Mouse (Mus musculus) urinary bladder, postnatal 0 days (tissue): ENCODE measurements around the gene Dhdh. TPM values are rescaled to one million over a fixed set of nuclear protein-coding genes. Genes with fewer than 3 reads are reported as not detected.

Source experiments
- microRNA-seq: library from miRNA; unstranded; fragments of <30 nt; microRNA quantifications from one replicate; pipeline ENCODE4, GENCODE M21; 2016
- polyA plus RNA-seq: library from polyadenylated mRNA; unstranded; fragments of >200 nt; fragmentation: Nextera tagmentation; extraction: Ambion mirVana; gene quantifications from 2 replicates; pipeline ENCODE4 v1.2.1, GENCODE M21; 2015

Dhdh gene
- 2.6 and 3.0 TPM in 2 replicates for polyA plus RNA-seq

DNA sequence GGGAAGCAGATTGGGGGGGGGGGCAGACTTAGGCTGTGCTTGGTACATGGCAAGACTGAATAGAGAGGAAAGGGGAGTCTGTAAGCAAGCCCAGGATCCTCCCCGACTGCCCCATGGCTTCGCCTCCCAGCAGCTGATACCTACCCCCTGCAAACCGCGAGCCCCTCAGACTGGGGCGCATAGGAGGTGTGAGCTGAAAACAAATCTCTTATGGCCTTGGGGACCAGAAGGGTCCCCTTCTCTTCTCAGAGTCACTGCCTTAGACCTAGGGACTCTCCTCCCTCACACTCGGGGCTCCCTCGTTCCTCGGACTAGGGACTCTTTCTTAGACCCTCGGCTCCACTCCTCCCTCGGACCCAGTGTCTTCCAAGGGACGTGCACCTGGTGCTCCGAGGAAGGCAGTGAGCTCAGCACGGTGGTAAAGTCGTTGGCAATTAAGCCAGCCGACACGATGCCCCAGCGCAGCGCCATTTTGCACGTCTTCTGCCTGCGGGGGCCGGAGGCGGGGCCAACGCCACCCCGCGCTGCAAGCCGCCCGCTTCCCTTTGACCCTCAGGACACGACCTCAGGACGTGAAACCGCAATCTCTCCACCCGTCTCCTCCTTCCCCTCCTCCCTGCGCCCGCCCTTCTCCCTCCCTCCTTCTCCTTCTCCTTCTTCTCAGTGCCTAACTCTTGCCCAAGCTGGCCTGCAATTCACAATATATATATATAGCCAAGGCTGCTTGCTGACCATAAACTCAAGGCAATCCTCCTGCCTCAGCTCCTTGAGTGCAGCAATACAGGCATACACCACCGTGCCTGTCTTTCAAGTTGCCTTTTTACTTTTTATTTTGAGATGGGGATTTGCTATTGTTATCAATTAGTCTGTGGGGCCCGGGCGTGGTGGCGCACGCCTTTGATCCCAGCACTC, at the start of gene Dhdh:
TSS of gene Dhdh (minus strand) at position 513 of the 912 bp plus-strand sequence.

DNA sequence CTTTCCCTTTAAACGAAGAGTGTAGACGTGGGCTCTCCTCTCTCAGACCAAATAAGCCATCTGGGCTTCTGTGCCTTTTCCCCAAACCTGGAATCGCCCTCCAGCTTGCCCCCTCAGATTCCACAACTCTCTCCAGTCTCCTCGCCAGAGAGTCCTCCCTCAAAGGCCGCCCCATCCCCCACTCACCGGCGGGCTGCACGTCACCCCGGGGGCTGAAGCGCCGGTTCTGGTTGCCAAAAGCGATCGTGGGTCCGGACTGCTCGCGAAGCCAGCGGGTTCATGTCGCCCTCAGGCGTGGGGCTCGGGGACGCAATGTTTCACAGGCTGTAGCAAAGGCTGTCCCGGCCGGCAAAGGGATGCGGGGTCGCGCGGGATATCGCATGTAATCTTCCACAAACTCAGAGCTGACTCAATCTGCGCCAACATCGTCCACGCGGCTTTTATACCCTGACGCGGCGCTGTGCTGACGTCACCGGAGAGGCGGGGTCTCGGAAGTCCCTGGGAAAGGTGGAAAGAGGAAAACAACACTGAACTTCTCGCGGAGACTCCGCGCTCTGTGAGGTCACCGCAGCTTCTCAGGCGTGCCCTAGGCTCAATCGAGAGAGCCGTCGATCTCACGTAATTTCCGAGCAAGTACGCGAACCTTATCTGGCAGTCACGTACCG, 37.3 kb upstream of the Dhdh start, which contains the start of the genes Ppp1r15a and Plekha4:
TSS of gene Ppp1r15a (minus strand) at position 460 of the 665 bp plus-strand sequence.
TSS of gene Plekha4 (plus strand) at position 522 of the 665 bp plus-strand sequence.

DNA sequence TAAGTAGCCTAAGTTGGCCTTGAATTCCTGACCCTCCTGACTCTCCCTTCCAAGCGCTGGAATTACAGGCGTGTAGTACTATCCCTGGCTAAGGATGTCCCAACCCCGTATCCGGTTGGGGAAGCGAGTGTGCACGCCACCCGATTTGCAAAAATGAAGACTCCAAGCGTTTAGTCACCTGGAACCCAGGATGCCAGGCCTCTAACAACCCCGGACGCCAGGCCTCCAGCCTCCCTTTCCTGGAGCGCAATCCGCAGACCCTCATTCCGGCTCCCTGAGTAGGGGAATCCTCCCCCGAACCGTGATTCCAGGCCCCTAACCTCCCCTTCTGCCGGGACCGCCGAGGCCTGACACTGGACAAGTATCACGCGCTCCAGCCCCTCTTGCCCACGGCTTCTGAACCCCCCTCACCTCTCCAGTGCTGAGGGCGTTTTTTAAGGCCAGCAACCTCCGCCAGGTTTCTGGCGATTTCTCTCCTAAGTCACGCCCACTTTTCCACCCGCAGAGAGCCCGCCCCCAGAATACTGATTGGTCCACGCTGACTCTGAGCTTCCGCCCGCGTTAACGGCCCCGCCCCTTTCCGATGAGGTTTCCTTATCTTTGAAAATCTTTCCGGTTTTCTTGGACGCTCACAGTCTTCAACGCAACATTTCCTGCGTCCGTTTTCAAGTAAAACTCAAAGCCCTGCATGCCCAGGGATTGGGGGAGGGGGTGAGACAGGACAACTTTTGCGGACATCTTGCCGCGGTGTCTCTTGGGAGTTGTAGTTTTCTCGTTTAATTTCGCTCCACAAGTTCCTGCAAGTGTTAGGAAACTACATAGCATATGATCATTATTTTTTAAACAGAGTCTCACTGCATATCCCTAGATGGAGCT, 21.5 kb upstream of the Dhdh start, which contains the start of gene Nucb1:
TSS of gene Nucb1 (minus strand) at position 495 of the 876 bp plus-strand sequence.

DNA sequence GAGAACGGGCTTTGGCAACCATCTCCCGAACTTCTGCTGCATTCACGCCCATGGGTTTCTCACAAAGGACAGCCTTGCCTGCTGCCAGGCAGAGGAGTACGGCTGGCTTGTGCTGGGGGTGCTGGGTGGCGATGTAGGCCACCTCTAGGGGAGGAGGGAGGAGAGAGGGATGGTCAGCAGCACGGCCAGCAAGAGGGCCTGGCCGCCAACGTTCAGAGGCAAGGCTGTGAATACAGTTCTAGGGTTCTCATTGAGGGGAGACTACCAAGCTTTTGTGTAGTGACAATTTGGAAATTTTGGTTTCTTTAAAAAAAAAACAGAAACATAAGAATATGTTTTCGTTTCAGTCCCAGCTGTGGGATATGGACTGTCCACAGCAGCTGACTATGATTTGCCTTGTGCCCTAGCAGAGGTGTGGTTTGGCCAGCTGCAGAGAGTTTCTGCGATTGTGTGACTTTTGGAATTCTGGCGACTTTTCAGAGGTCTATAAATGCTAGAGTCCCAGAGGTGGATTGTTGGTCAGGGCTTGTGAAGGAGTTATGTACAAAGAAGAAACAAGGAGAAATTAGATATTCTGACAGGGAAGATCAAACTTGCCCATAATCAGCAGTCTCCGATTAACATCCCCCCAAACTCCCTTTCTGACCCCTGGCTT, 1.7 kb downstream of the Dhdh start, which contains the start of gene Gm45808:
TSS of gene Gm45808 (minus strand) at position 51 of the 655 bp plus-strand sequence.

DNA sequence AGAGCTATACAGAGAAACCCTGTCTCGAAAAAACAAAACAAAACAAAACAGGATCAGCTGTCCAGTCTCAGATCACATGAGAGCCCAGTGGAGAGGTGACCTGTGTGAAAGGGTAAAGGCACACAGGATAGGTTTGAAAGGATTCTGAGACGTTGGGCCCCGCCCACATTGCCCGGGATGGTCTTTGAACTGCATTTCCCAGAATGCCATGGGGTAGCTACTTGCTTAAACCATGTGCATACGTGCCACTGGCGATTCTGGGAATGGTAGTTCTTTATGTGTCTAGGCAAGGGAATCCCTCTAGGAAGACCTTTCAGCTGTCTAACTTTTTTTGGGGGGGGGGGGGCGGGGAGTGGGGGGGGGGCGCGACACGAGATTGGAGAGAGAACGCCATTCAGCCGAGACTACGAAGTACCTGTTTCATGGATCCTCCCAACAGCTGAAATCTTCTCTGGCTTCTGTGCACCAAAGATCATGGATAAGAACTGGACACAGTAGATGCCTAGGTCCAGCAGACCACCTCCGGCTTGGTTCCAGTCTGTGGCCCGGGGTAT, 7.2 kb downstream of the Dhdh start, which contains the start of gene Tulp2:
TSS of gene Tulp2 (plus strand) at position 504 of the 554 bp plus-strand sequence.

DNA sequence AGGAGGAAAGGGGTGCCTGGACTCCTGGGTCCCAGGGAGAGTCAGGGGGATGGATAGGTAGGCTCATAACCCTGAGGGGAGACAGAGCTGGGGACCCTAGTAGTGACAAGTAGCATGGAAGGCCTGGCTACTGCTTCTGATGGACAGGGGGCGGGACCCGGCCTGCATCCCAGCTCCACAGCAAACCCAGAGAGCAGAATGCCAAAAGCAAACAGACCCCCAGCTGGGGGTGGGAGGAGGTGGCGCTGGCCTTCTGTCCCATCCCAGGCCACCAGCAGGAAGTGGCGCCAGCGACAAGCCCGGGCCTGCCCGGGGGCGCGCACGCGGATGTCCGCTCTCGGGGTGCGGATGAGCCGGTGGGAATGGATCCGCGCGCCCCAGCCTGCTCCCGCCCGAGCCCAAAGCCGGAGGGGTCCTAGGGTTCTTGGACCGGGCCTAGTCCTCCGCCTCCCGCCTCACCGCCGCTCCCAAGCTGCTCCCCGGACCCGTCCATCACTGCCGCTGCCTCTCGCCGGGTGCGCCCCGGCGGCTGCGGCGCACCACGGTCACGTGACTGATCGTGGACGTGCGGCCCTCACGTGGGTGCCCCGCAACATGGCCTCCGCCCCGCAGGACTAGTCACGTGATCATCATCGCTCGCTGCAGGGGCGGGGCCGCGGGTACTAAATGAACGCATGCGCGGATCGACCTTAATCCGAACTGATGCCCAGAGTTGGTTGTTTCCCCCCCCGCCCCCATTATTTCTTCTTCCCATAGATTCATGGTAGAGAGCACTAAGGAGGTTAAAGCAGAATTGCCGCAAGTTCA, 22.1 kb downstream of the Dhdh start, which contains the start of gene Bax:
TSS of gene Bax (minus strand) at position 616 of the 807 bp plus-strand sequence.

DNA sequence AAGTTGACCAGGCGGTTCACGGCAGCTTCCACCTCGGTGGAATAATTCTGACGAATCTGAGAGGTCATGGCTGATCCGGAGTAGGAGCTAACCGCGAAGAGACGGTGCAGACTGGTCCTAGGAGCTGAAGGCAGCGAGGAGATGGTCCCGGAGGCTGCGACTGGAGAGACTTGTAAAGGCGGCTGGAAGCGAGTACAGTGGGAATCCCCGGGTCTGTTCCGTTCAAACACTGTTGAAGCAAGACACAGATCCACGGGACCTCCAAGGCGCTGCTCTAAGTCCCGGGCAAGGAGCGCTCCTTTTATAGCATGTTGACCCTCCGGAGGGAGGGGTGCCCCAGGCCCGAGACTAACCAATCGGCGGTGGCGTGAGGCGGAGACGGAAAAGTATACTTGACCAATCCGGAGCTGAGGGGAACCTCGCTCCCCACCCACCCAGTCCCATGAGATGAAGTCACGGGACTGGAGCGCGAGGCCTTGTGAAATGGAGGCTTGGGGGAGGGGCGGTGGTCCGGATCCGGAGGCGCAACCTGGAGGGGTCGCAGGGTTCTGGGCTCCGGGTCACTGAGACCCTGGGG, 29.0 kb downstream of the Dhdh start, which contains the start of gene Ftl1:
TSS of gene Ftl1 (minus strand) at position 321 of the 577 bp plus-strand sequence.

DNA sequence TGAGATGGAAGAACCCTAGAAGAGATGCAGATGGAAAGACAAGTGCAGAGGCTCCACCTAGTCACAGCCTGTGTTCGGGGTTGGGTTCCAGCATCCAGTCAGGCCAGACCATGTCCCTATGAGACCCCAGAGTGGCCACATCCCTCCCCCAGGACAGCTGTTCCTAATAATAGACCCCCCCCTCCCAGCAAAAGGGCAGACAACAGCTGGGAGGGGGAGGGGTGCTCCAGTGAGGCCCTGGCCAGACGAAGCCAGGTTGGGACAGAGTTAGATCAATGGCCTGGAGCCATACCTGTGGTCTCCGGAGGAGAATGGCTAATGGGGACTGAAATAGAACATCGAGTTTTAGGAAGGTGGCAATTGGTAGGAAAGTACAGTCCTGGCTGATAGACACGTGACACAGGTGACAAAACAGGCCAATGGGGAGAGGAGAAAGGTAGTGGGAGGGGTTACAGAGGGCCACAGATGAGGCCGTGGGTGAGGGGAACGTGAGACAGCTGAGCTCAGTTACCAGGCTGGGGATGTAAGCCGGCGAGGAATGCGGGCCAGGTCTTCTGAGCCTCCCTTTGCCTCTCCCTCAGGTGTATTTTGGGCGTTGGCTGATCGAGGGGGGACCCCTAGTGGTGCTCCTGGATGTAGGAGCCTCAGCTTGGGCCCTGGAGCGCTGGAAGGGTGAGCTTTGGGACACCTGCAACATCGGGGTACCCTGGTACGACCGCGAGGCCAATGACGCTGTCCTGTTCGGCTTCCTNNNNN, 50.9 kb downstream of the Dhdh start, which contains the start of gene Ruvbl2:
TSS of gene Ruvbl2 (minus strand) at position 576 of the 756 bp plus-strand sequence.

DNA sequence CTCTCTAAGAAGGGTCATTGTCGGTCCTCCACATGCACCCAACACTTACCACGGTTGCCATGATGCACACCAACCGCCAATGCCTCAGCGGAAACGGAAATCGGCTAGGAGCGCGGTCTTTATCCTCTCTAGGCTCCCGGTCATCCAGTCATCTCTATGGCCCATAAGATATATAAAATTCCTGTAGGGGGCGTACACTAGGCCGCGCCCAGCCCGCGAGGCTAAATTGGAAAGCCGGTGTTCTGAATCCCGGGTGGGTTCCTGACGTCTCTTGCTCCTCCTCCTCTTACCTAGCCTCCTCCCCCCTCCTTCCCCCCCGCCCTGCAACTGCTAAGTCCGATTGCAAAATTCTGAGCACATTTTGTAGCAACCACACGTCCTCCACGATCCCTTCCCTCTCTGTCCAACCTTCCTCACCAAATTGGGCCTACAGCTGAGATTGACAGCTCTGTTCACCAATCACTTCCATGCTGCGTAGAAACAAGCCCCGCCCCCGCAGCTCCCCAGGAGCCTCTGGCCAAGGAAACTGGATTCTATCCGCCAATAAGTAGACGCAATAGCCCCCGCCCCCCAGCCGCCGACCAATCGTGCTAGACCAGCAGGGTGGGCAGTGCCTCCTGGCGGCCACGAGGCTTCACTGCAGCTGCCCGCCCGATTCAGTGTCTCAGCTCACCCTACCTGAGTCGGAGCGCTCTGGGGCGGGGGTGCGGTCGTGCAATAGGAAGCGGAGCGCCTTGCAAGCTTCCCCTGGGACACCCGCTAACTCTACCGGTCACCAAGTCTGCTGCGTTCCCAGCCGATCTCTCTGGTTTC, 54.2 kb downstream of the Dhdh start, which contains the start of gene Gys1:
TSS of gene Gys1 (plus strand) at position 642 of the 813 bp plus-strand sequence.

Small RNA genes within 50 kb of the gene (microRNA-seq; reads per million reads assigned to microRNA genes)
- gene Gm22133 = not detected

Other genes starting within 250 kb of the Dhdh start
- 4.2 and 18.7 TPM in 2 replicates for gene Cd37, start 249.7 kb downstream of the Dhdh start, polyA plus RNA-seq
- gene Slc6a16, start 247.7 kb downstream of the Dhdh start, polyA plus RNA-seq = not detected in 2 replicates
- gene Slc6a21, start 211.3 kb downstream of the Dhdh start, polyA plus RNA-seq = not detected in 2 replicates
- gene Trpm4, start 155.0 kb downstream of the Dhdh start, polyA plus RNA-seq = 17.6 and 18.0 TPM in 2 replicates
- 0.17 and 0.27 TPM in 2 replicates for gene Hrc, start 153.5 kb downstream of the Dhdh start, polyA plus RNA-seq
- gene Ppfia3, start 121.8 kb downstream of the Dhdh start, polyA plus RNA-seq = 0.91 and 2.1 TPM in 2 replicates
- gene Lin7b, start 118.2 kb downstream of the Dhdh start, polyA plus RNA-seq = 23.4 and 26.6 TPM in 2 replicates
- gene Snrnp70, start 93.1 kb downstream of the Dhdh start, polyA plus RNA-seq = 81.3 and 94.3 TPM in 2 replicates
- gene Kcna7, start 83.2 kb downstream of the Dhdh start, polyA plus RNA-seq = 0.28 TPM in 1 of 2 replicates, not detected in the other
- gene Ntf5, start 75.1 kb downstream of the Dhdh start, polyA plus RNA-seq = 3.9 and 4.3 TPM in 2 replicates
- not detected in 2 replicates for gene Lhb, start 68.0 kb downstream of the Dhdh start, polyA plus RNA-seq
- gene Gys1, start 54.0 kb downstream of the Dhdh start, polyA plus RNA-seq = 58.4 and 71.6 TPM in 2 replicates
- gene Ruvbl2, start 50.7 kb downstream of the Dhdh start, polyA plus RNA-seq = 42.6 and 47.1 TPM in 2 replicates
- 3,306 and 5,466 TPM in 2 replicates for gene Ftl1, start 28.9 kb downstream of the Dhdh start, polyA plus RNA-seq
- gene Bax, start 21.9 kb downstream of the Dhdh start, polyA plus RNA-seq = 169 and 185 TPM in 2 replicates
- 0.48 and 0.69 TPM in 2 replicates for gene Tulp2, start 6.9 kb downstream of the Dhdh start, polyA plus RNA-seq
- not detected in 2 replicates for gene Gm45808, start 2.0 kb downstream of the Dhdh start, polyA plus RNA-seq
- 170 and 174 TPM in 2 replicates for gene Nucb1, start 21.6 kb upstream of the Dhdh start, polyA plus RNA-seq
- 18.5 and 26.0 TPM in 2 replicates for gene Ppp1r15a, start 37.5 kb upstream of the Dhdh start, polyA plus RNA-seq
- gene Plekha4, start 37.5 kb upstream of the Dhdh start, polyA plus RNA-seq = 2.5 and 2.8 TPM in 2 replicates
- 15.2 and 15.7 TPM in 2 replicates for gene Hsd17b14, start 66.1 kb upstream of the Dhdh start, polyA plus RNA-seq
- 28.3 TPM in 2 replicates for gene Bcat2, start 81.3 kb upstream of the Dhdh start, polyA plus RNA-seq
- 0.17 and 0.23 TPM in 2 replicates for gene Fgf21, start 126.7 kb upstream of the Dhdh start, polyA plus RNA-seq
- gene Fut1, start 128.5 kb upstream of the Dhdh start, polyA plus RNA-seq = not detected in 2 replicates
- gene Izumo1, start 133.0 kb upstream of the Dhdh start, polyA plus RNA-seq = 0.17 TPM in 1 of 2 replicates, not detected in the other
- 3.9 and 4.1 TPM in 2 replicates for gene Rasip1, start 138.7 kb upstream of the Dhdh start, polyA plus RNA-seq
- gene Mamstr, start 151.2 kb upstream of the Dhdh start, polyA plus RNA-seq = 4.6 and 5.5 TPM in 2 replicates
- 2.7 and 2.9 TPM in 2 replicates for gene Fut2, start 177.6 kb upstream of the Dhdh start, polyA plus RNA-seq
- not detected in 2 replicates for gene Ntn5, start 195.2 kb upstream of the Dhdh start, polyA plus RNA-seq
- 0.10 TPM in 1 of 2 replicates, not detected in the other for gene Sec1, start 205.6 kb upstream of the Dhdh start, polyA plus RNA-seq
- 3.4 and 4.0 TPM in 2 replicates for gene Car11, start 211.0 kb upstream of the Dhdh start, polyA plus RNA-seq
- gene Dbp, start 216.3 kb upstream of the Dhdh start, polyA plus RNA-seq = 4.3 and 5.1 TPM in 2 replicates
- gene Rpl18, start 226.7 kb upstream of the Dhdh start, polyA plus RNA-seq = 683 and 783 TPM in 2 replicates
- 15.2 and 16.7 TPM in 2 replicates for gene Sphk2, start 229.2 kb upstream of the Dhdh start, polyA plus RNA-seq
- 0.64 and 0.82 TPM in 2 replicates for gene Fam83e, start 232.4 kb upstream of the Dhdh start, polyA plus RNA-seq
- gene Spaca4, start 237.0 kb upstream of the Dhdh start, polyA plus RNA-seq = not detected in 2 replicates